Mouse (Mus musculus): Measurements from ENCODE around the gene Depdc7.

The Depdc7 gene

GRCm38 (mm10) chr2:104714254-104714691 is 28.4 kb downstream of the Depdc7 start:
- peak; percentile 84 for DNase-seq

- no peak for DNase-seq
These were observed 30.2 kb downstream of the Depdc7 start for GRCm38 (mm10) chr2:104712486-104712809.

- peak; percentile 96 for DNase-seq
These were observed 30.8 kb downstream of the Depdc7 start, which contains the start of gene Tcp11l1 for GRCm38 (mm10) chr2:104711585-104712485. Gene Tcp11l1, minus strand, starts transcription at chr2:104712169.

GRCm38 (mm10) chr2:104710670-104711370 is 31.9 kb downstream of the Depdc7 start:
- DNase-seq: no peak

- no peak for DNase-seq
These were observed 32.8 kb downstream of the Depdc7 start for GRCm38 (mm10) chr2:104709786-104710337.

GRCm38 (mm10) chr2:104704355-104704754 is 38.3 kb downstream of the Depdc7 start:
- DNase-seq: no peak

- no peak for DNase-seq
These were observed 39.5 kb downstream of the Depdc7 start for GRCm38 (mm10) chr2:104703158-104703557.

GRCm38 (mm10) chr2:104699659-104700058 is 43.0 kb downstream of the Depdc7 start:
- no peak for DNase-seq

- DNase-seq: peak; percentile 64
These were observed 50.1 kb downstream of the Depdc7 start for GRCm38 (mm10) chr2:104692551-104692950.

GRCm38 (mm10) chr2:104690720-104691119 is 52.0 kb downstream of the Depdc7 start:
- no peak for DNase-seq

GRCm38 (mm10) chr2:104688724-104689123 is 54.0 kb downstream of the Depdc7 start:
- no peak for DNase-seq

GRCm38 (mm10) chr2:104688321-104688720 is 54.4 kb downstream of the Depdc7 start:
- DNase-seq: no peak

- DNase-seq: no peak
These were observed 55.4 kb downstream of the Depdc7 start for GRCm38 (mm10) chr2:104687261-104687660.

GRCm38 (mm10) chr2:104685418-104685817 is 57.3 kb downstream of the Depdc7 start:
- peak; percentile 93 for DNase-seq

- DNase-seq: no peak
These were observed 57.9 kb downstream of the Depdc7 start for GRCm38 (mm10) chr2:104684771-104685170.

GRCm38 (mm10) chr2:104677326-104677725 is 65.4 kb downstream of the Depdc7 start:
- no peak for DNase-seq
